Mouse (Mus musculus): Measurements from ENCODE around the gene Ube2d3.
"Not testable (repeated sequence)": the region's sequence is repeated elsewhere in the genome, so short reads cannot be mapped to it uniquely, and the experiment has no call there.

The Ube2d3 gene

DNA sequence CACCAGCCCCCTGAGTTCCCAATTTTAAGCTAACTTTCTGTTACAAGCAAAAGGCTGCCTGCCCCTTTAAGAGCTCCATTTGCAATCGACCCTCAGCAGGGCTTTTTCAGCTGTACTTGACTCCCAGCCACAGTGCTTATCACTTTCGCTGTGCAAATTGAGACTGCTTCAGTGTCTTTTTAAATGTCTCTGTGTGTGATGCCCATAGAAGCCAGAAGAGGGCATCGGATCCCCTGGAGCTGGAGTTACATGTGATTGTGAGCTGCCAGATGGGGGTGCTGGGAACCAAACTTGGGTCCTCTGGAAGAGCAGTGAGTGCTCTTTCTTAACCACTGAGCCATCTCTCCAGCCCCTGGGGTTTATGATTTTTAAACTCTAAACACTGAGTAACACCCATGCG, 60.0 kb downstream of the Ube2d3 start:
- not testable (repeated sequence) for DNase-seq

DNA sequence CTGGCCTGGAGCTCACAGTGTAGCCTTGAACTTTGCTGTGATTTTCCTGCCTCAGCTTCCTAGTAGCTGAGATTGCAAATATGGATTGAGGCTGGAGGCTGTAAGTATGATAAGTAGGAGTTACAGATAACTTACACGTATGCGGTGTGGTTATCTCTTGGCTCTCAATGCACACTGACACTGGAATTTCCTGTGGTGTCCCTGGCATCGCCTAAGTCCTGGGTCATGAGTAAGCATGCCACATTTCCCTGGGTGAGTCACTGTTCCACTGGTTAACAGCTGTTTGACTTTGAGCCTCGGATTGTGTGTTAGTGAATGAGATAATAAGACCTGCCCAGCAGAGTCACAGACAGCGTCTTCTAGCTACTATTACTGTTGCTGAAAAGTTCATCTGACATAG, 60.9 kb downstream of the Ube2d3 start:
- DNase-seq = no peak

DNA sequence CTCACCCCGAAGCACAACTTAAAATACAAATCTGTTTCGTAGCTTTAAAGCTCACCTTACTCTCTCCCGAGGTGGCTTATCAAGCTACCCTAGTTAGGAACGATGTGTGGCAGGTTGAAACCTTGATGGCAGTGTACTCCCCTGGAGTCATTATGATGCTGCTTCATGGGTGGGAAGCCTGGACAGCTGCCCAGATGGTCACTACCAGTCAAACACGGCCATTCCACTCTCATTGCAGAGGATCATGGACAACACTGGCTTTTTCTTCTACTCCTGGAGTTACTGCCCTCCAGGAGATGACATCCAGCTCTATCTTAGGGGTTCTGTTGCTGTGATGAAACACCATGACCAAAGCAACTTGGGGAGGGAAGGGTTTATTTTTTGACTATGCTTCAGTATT, 65.2 kb downstream of the Ube2d3 start:
- DNase-seq = no peak

DNA sequence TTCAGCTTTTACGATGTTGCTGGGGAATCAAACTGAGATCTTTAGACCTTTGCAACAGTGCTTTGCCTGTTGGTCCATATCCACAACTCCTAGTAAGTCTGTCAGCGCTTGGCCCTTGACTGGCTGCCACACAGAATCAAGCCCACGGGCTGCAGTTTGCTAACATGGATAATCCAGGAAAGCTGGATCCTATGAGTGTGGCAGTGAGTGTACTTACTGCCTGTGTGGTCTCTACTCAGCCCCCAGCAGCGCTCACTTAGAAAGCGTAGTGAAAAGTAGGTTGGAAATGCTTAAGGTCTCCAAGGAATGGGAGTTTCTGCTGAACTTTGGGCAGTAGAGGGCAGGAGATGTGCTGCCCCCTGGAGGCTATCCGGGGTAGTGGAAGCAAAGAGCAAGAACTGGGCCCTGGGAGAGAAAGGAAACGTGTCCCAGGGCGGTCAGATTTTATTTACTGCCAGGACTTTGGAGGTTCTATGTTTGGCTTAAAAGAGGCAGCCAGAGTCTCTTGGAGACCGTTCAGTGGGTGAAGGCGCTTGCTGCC, 67.5 kb downstream of the Ube2d3 start:
- DNase-seq = peak; percentile 34

DNA sequence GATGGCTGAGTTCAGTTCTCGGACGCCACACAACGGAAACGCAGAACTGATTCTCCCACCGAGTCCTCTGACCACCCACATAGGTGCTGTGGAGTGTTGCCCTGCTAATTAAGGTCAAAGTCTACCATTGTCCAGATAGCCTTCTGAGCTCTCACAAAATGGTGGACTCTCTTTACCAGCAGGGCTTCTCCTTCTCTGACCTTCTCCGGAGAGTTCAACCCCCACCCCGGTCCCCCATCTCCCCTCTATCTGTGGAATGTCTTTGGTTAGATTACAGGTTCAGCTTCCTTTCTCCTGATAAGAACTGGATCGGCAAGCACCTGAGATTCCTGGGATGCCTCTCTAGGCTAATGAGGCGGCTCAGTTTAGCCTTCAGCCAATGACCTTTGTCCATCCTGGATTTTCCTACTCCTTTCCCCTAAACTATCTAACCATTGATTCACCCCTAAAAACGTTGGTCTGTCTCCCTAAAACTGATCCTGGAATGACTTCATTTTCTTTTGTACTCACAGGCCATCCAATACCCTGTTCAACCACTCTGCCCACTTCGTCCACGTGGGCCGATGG, 68.0 kb downstream of the Ube2d3 start:
- DNase-seq = no peak

DNA sequence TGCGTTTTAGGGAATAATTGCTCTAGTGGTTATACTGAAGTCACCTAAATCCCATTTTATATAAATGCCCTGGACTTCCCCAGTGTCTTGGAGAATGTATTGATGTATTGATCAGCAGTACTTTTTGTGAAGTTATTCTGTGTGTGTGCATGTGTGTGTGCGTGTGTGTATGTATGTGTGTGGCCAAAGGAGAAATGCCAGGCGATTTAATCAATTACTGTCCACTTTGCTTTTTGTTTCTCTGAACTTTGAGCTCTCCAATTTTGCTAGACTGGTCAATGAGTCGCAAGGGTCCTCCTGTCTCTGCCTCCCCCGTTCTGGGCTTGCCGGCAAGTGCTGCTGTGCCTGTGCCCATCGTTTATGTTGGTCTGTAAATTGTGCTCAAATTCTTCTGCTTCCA, 69.6 kb downstream of the Ube2d3 start:
- DNase-seq = no peak

DNA sequence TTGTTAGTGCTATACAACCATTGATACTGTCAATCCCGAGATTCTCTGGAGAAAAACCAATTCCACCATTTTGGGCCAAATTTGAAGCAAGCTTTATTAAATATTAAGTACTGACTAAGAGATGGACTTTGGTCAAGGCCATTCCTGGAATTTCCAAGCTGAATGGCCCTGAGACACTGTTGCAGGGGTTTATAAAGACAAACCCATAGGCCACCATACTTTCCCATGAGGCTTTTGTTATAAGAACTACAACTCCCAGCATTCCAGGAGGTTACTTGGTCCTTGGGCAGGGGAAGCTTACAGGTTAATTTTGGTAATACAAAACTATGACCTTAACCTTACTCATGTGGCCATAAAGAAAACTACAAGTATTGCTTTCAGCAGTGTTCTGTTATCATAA, 70.2 kb downstream of the Ube2d3 start:
- no peak for DNase-seq

DNA sequence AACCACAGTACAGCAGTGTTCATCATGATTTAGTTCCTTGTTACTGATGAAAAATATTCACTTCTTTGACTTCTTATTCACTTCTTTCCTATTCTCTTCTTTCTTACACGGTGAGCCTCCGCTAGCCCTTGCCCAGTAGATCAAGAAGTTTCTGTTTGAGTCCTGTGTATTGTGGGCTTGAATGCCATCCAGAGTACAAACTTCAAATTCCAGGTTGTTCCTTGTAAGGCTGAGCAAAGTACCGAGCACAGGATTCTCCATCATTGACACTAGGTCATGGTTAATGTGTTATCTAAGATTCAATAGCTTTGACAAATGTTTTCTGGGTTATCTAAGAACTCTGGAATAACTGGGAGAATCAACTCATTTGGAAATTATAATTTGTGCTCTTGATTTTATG, 72.4 kb downstream of the Ube2d3 start:
- DNase-seq = no peak

DNA sequence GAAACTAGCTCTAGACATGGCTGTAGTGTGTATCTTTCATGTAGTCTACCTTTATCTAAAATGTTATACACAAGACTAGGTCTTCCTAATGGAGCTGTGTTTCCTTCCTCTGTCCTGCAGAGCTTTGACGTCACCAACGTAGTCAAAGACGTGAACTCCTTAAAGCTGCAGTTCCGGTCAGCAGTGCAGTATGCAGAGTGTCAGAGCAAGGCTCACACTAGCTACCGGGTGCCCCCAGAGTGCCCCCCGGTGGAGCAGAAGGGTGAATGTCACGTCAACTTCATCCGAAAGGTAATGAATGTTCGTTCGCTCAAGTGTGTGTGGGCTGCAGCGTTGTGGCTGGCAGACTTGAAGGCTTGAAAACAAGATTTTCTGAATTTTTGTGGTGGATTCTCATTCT, 73.7 kb downstream of the Ube2d3 start:
- peak; percentile 57 for DNase-seq

DNA sequence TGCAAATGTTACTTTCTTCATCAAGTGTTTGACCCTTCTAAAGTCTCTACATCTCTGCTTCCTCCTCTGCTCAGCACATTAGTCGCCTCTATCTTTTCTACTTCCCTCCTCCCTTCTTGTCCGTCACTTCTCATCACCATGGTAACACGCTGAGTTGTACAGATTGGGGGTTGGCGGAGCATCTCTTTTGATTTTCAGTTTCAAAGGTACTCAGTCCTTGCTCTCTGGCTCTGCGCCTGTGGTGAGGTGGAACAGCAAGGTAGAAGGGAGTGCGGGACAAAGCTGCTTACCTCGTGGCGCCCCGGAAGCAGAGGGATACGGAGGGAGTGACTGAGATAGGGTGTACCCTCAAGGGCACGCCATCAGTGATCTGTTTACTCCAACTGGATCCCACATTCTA, 75.3 kb downstream of the Ube2d3 start:
- no peak for DNase-seq

DNA sequence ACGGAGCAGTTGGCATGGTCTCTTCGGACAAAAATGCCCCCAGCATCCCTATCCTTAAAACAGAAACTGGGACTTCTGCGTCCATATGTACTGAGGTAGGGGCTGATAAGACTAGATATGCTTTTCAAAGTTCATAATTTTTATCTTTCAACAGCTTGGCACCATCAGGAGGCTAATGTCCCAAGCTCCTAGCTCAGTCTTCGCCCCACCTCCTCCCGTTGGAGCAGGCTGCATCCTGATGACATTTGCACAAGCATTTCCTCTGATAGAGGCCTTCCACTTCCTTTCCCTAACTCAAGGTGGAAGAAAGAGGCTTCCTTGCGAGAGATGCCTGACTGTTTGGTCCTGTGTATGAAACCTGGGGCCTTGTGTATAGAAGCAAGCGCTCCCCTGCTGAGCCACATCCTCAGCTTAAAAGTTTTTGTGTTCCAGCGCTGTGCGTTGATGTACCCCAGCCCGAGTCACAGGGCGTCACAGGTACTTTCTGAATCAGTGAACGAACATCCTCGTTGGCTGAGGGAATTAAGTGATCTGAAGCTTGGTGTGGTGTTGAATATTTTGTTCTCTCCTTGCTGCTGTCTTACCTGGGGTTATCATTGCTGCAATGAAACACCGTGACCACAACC, 76.0 kb downstream of the Ube2d3 start:
- DNase-seq = no peak

DNA sequence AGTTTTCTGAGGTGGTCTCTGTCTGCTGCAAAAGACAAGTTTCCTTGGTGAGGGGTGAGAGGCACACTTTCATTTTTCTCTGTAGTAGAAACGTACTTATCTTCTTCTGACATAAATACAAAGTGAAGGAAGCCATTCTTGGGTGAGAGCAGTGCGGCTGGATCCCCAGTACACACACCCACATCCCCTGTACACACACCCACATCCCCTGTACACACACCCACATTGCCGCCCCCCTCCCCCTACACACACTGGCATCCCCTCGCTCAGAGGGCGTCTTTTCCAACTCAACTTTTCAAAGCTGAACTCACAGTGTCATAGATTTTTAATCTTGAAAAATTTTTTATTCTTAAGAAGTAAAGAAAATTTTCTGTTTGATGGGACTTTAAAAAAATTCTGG, 77.3 kb downstream of the Ube2d3 start:
- DNase-seq = no peak

DNA sequence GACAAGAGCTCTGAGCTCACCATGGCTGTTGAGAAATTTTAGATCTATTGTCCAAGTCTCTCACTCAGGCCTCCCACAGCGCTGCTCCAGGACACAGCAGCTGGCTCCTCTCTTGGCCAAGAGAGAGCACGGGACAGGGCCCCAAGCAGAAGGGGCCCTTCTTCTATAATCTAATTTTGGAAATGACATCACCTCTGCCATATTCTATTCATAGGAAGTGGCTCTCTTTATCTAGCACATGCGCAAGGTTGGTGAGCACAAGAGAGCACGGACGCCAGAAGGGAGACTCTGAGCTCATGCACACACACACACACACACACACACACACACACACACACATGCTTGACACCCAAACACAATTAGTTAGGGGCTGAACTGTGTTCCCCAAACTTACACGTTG, 78.9 kb downstream of the Ube2d3 start:
- DNase-seq = no peak

Measured in embryo, embryonic 11 days (tissue).